Comparison of ENCODE assay signal across 13 mouse cellular contexts in the genomic region with DNA sequence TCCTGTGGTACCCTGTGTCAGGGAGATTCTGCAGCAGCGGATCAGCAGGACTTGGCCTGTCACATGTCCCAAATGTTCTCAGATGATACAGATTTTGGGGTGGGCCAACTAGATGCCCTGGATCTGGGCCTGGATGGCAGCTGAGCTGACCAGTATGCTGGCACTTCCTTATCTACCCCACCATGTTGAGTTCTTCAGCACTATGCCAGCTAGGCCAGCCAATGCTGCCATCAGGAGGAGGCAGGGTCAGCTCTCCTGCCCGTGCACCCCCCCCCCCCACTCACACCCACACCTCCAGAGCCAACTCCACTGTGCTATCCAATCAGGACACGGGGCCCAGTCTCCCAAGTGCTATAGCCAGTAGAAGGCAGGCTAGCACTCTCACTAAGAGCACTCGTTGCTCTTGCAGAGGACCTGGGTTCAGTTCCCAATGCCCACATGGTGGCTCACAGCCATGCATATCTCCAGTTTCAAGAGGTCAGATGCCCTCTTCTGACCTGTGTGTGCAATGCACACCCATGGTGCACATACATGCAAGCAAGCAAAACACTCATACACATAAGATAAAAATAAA. TPM values are rescaled to one million over a fixed set of nuclear protein-coding genes. Genes with fewer than 3 reads are reported as not detected.
A peak's percentile ranks its signal among the peaks of the same experiment; 100 is the strongest.
DNase-seq lines count a peak whose midpoint lies in the region; ATAC-seq and TF ChIP-seq lines count a peak whose summit lies in the region.
"Had no signal": no experiment of that assay in that cellular context is flagged by ENCODE, and none has a peak within 500 bp of the region (broad histone marks: within the 10 kb centered on the region; RNA-seq: fewer than 3 reads in every experiment).

No protein-coding gene starts in this region.

- H3K4me2 ChIP-seq in forebrain, embryonic 13.5 days = no peak overlapping the region
- H3K4me2 ChIP-seq in forebrain, embryonic 16.5 days (ENCODE audit: low read length) = no peak overlapping the region
- H3K4me2 ChIP-seq: hindbrain, embryonic 14.5 days; lung, embryonic 14.5 days; stomach, embryonic 15.5 days had no signal

- DNase-seq in heart, postnatal 10 days = peak; percentile 58 to 74
- no peak for DNase-seq in heart, adult 8-10 months (ENCODE audit: low spot score)
- peak; percentile 30 for DNase-seq in 3134 (ENCODE audit: extremely low read depth, insufficient read length, low spot score)
- no peak for DNase-seq in Patski (ENCODE audit: low read depth, low spot score)
- no peak for DNase-seq in kidney, adult 2 months
- DNase-seq: adrenal gland, adult 8-10 months; kidney, adult 8-10 months; lung, embryonic 14.5 days had no signal

- POLR2A ChIA-PET in Patski (lab: Charles Lee) = interaction anchor here (0.6 kb wide), 1 partner anchor 162 kb away, joined by 3 read pairs; no protein-coding TSS in a partner anchor

- no peaks in the 10 kb centered on the region for H3K4me1 ChIP-seq in kidney, adult 2 months (ENCODE audit: control insufficient read depth, insufficient read depth, low read length)
- H3K4me1 ChIP-seq in forebrain, embryonic 13.5 days = 0 out of 2 replicates have a peak, but pooled peaks cover 4% of the 10 kb centered on the region
- H3K4me1 ChIP-seq in forebrain, embryonic 16.5 days (replicated peaks; ENCODE audit: control insufficient read depth, insufficient read depth, low read length) = peaks cover 2% of the 10 kb centered on the region; the same call in 1 of the 2 replicates
- H3K4me1 ChIP-seq: stomach, embryonic 15.5 days had no signal

- no peaks in the 10 kb centered on the region for H3K27me3 ChIP-seq in Patski
- no peaks in the 10 kb centered on the region for H3K27me3 ChIP-seq in kidney, adult 2 months (replicated peaks; ENCODE audit: control insufficient read depth, insufficient read depth, low read length)
- H3K27me3 ChIP-seq in forebrain, embryonic 13.5 days = 0 out of 2 replicates have a peak, but pooled peaks cover under 1% of the 10 kb centered on the region
- no peaks in the 10 kb centered on the region for H3K27me3 ChIP-seq in forebrain, embryonic 16.5 days (replicated peaks; ENCODE audit: control insufficient read depth, insufficient read depth, low read length)
- H3K27me3 ChIP-seq: stomach, embryonic 15.5 days had no signal

- no peaks in the 10 kb centered on the region for H3K36me3 ChIP-seq in kidney, adult 2 months (ENCODE audit: control insufficient read depth, insufficient read depth, low read length)
- no peaks in the 10 kb centered on the region for H3K36me3 ChIP-seq in forebrain, embryonic 13.5 days (ENCODE audit: poor library complexity, severe bottlenecking)
- no peaks in the 10 kb centered on the region for H3K36me3 ChIP-seq in forebrain, embryonic 16.5 days (ENCODE audit: control insufficient read depth, insufficient read depth)
- H3K36me3 ChIP-seq: stomach, embryonic 15.5 days had no signal

- TF ChIP-seq CTCF in Patski (IDR thresholded peaks at IDR 0.05) = peak; percentile 42
- no peak for TF ChIP-seq CTCF in kidney, adult 2 months (conservative IDR thresholded peaks at IDR 0.05; ENCODE audit: insufficient read depth, insufficient read length, low read depth, low read length)

- intact Hi-C loops in heart, postnatal 10 days (cut with DNase I) = loop anchor here (10.0 kb wide), 1 partner anchor 165 kb away; a partner anchor contains a TSS

- in situ Hi-C loops in Patski (cut with MboI; ENCODE audit: low pct_unique_long_range_greater_than_20kb) = loop anchor here (5.0 to 10.0 kb wide), 2 partner anchors 72 to 155 kb away; no protein-coding TSS in a partner anchor

- no peak for ATAC-seq in Patski
- ATAC-seq in common myeloid progenitor, adult 5-6 weeks (replicated peaks; ENCODE audit: low read depth, poor library complexity, severe bottlenecking) = peak; percentile 37
- ATAC-seq in forebrain, embryonic 13.5 days = no peak
- ATAC-seq in forebrain, embryonic 16.5 days = no peak

- H3K27ac ChIP-seq in kidney, adult 2 months (ENCODE audit: insufficient read depth, low read depth, low read length) = no peak overlapping the region
- H3K27ac ChIP-seq in forebrain, embryonic 13.5 days = no peak overlapping the region
- no peak overlapping the region for H3K27ac ChIP-seq in forebrain, embryonic 16.5 days (ENCODE audit: low read length)
- H3K27ac ChIP-seq: hindbrain, embryonic 14.5 days; stomach, embryonic 15.5 days had no signal

- no peak for TF ChIP-seq POLR2A in kidney, adult 2 months (IDR thresholded peaks at IDR 0.05; ENCODE audit: low read depth, low read length)

- no peak overlapping the region for H3K9ac ChIP-seq in forebrain, embryonic 13.5 days
- H3K9ac ChIP-seq in forebrain, embryonic 16.5 days (replicated peaks; ENCODE audit: low read depth, low read length) = no peak overlapping the region
- H3K9ac ChIP-seq: hindbrain, embryonic 14.5 days; lung, embryonic 14.5 days; stomach, embryonic 15.5 days had no signal

- CTCF ChIA-PET in Patski (lab: Charles Lee) = no interaction called here

- 89% methylated on average over 4 of the region's 4 CpGs for WGBS in kidney, adult 2 months
- 90% methylated on average over 4 of the region's 4 CpGs for WGBS in forebrain, embryonic 13.5 days
- WGBS in forebrain, embryonic 16.5 days = 80% methylated on average over 3 of the region's 4 CpGs

- H3K9me3 ChIP-seq in forebrain, embryonic 13.5 days (replicated peaks) = no peaks in the 10 kb centered on the region
- no peaks in the 10 kb centered on the region for H3K9me3 ChIP-seq in forebrain, embryonic 16.5 days (ENCODE audit: control insufficient read depth, low read length)
- H3K9me3 ChIP-seq: stomach, embryonic 15.5 days had no signal

- no peak overlapping the region for H3K4me3 ChIP-seq in kidney, adult 2 months (ENCODE audit: insufficient read depth, low read depth, low read length)
- no peak overlapping the region for H3K4me3 ChIP-seq in forebrain, embryonic 13.5 days
- H3K4me3 ChIP-seq in forebrain, embryonic 16.5 days (replicated peaks; ENCODE audit: low read length) = no peak overlapping the region
- H3K4me3 ChIP-seq: stomach, embryonic 15.5 days had no signal

RNA-seq across cellular contexts. Expression of a gene that starts 7.2 kb away (rescaled TPM):
- total RNA-seq in heart, postnatal 10 days (2021) = 10 to 100 TPM; 37.2 to 42.1 TPM
- 10 to 100 TPM; 26.1 to 31.8 (median 27.3) TPM for total RNA-seq in heart, adult 8-10 months (2022)
- polyA plus RNA-seq in Patski (2021) = 44.1 TPM
- total RNA-seq in common myeloid progenitor, adult 5-6 weeks (2017) = 29.5 and 33.1 TPM in 2 replicates
- polyA plus RNA-seq in kidney, adult 2 months (2012; rRNA removed) = 18.9 and 20.6 TPM in 2 replicates
- polyA plus RNA-seq in forebrain, embryonic 13.5 days (2015; fragmentation: Nextera tagmentation; extraction: Ambion mirVana) = 30.1 and 31.6 TPM in 2 replicates
- 56.8 and 57.8 TPM in 2 replicates for polyA plus RNA-seq in forebrain, embryonic 16.5 days (2015; fragmentation: Nextera tagmentation; extraction: Ambion mirVana)

RNA-seq across cellular contexts. Expression of a gene that starts 16.7 kb away (rescaled TPM):
- 10 to 100 TPM; 15.1 to 17.1 TPM for total RNA-seq in heart, postnatal 10 days (2021)
- total RNA-seq in heart, adult 8-10 months (2022) = 1 to 10 TPM; 3.2 to 7.3 (median 4.5) TPM
- 30.8 TPM for polyA plus RNA-seq in Patski (2021)
- 3.3 and 3.6 TPM in 2 replicates for total RNA-seq in common myeloid progenitor, adult 5-6 weeks (2017)
- 12.4 and 16.8 TPM in 2 replicates for polyA plus RNA-seq in kidney, adult 2 months (2012; rRNA removed)
- 6.6 and 7.1 TPM in 2 replicates for polyA plus RNA-seq in forebrain, embryonic 13.5 days (2015; fragmentation: Nextera tagmentation; extraction: Ambion mirVana)
- 4.6 and 5.6 TPM in 2 replicates for polyA plus RNA-seq in forebrain, embryonic 16.5 days (2015; fragmentation: Nextera tagmentation; extraction: Ambion mirVana)

Comparison
In these comparisons a context has a peak if more than half of its experiments do, and no peak if none do; other contexts are left out.
1. DNase-seq: peak in heart, postnatal 10 days (2 of 2) and 3134 (single experiment); none in heart, adult 8-10 months (single experiment), Patski (single experiment) and kidney, adult 2 months (single experiment).